Mouse (Mus musculus): ENCODE measurements around the gene Fam155a. TPM values are rescaled to one million over a fixed set of nuclear protein-coding genes. Genes with fewer than 3 reads are reported as not detected.

The Fam155a gene
- total and polyA plus RNA-seq, 3 experiments: not detected

DNA sequence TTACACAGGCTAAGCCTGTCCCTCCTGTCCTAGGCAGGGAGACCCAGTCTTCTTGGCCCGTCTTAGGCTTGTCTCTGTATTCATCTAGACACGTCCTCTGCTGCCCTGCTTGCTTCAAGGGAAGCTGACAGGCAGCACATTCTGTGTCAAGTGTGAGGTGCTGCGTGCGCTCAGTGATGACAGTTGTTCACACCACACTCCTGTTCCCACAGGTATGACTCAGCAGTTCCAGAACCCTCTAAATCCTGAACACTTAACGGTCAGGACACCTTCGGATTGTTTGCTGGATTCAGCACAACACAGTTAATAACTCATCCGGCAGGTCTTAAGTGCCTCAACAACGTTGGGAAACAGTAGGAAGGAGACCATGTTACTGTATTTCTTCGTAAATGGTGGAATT lies 532.0 kb downstream of the Fam155a start:
- H3K4me1 ChIP-seq (ENCODE audit: control insufficient read depth in 1 of 2, insufficient read depth in 2 of 2): no peaks in the 10 kb centered on the region
- no peaks in the 10 kb centered on the region for H3K27me3 ChIP-seq (replicated peaks)
- TF ChIP-seq KAT2A (IDR thresholded peaks at IDR 0.05; ENCODE audit: insufficient replicate concordance, low read length) (no peak), TBP (conservative IDR thresholded peaks at IDR 0.05; ENCODE audit: low read depth, low read length) (no peak), POLR2AphosphoS2 (IDR thresholded peaks at IDR 0.05; ENCODE audit: low read depth, low read length) (no peak), MEF2A (IDR thresholded peaks at IDR 0.05; ENCODE audit: borderline replicate concordance, low read depth, low read length) (no peak), MAZ (IDR thresholded peaks at IDR 0.05; ENCODE audit: low read depth, low read length) (no peak)
- H3K27ac ChIP-seq (ENCODE audit: insufficient read depth, low read depth): no peak overlapping the region
- no peak overlapping the region for H3K4me2 ChIP-seq (ENCODE audit: insufficient read depth, low read depth, poor library complexity, severe bottlenecking)
- dilution Hi-C loops (cut with MboI; ENCODE audit: extremely low pct_ligation_motif_present, extremely low pct_unique_long_range_greater_than_20kb, low sequenced_read_pairs) (no loop called here), in situ Hi-C loops (cut with MboI; ENCODE audit: low pct_ligation_motif_present, low pct_unique_long_range_greater_than_20kb, low sequenced_read_pairs) (loop anchor here (25.0 kb wide), 1 partner anchor 698 kb away; no protein-coding TSS in a partner anchor)
- H3K9ac ChIP-seq (ENCODE audit: insufficient read depth, low read depth): no peak overlapping the region
- DNase-seq (ENCODE audit: extremely low read depth): no peak
- no peaks in the 10 kb centered on the region for H3K36me3 ChIP-seq (replicated peaks in 1 of 2; ENCODE audit: control insufficient read depth in 1 of 2, insufficient read depth in 1 of 2, low read length in 1 of 2)
- H3K9me3 ChIP-seq (replicated peaks; ENCODE audit: low read length): peaks cover 77% of the 10 kb centered on the region
- no peaks in the 10 kb centered on the region for H3K79me2 ChIP-seq (replicated peaks; ENCODE audit: control insufficient read depth, extremely low read depth, insufficient read depth, poor library complexity, severe bottlenecking)
- no peak overlapping the region for H3K4me3 ChIP-seq (replicated peaks in 1 of 3; ENCODE audit: low read depth in 2 of 3, low read length in 2 of 3, poor library complexity in 1 of 3)

DNA sequence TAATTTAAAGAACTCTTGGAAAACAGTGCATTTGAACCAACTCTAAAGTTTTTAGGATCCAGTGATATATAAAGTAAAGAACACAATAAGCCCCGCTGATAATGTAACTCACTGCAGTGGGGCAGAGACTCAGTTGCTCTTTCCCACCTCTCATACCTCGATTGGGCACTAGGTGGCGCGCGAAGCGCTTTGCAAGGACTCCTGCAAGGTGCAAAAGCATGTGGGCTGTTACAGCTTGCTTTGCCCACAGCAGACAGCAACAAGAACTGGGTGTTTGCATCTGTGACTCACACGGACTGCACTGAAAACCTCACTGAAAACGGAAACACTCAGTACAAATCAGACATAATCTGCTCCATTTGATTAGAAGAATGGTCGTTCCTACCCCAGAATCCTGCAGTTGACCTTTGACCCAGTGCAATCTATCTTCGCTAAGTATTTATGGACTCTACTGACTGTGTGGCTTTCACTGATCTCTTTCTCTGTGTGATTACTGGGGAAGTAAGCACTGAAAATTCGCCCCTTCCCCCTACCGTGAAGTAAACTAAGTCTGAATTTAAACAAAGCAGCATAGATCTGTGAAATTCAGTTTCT lies 537.5 kb downstream of the Fam155a start:
- Histone ChIP-seq H3K27me3 (replicated peaks) (no peaks in the 10 kb centered on the region), H3K4me3 (replicated peaks in 1 of 3; ENCODE audit: low read depth in 2 of 3, low read length in 2 of 3, poor library complexity in 1 of 3) (no peak overlapping the region), H3K79me2 (replicated peaks; ENCODE audit: control insufficient read depth, extremely low read depth, insufficient read depth, poor library complexity, severe bottlenecking) (no peaks in the 10 kb centered on the region), H3K4me1 (ENCODE audit: control insufficient read depth in 1 of 2, insufficient read depth in 2 of 2) (no peaks in the 10 kb centered on the region), H3K9ac (ENCODE audit: insufficient read depth, low read depth) (no peak overlapping the region), H3K9me3 (replicated peaks; ENCODE audit: low read length) (peaks cover 76% of the 10 kb centered on the region), H3K36me3 (replicated peaks in 1 of 2; ENCODE audit: control insufficient read depth in 1 of 2, insufficient read depth in 1 of 2, low read length in 1 of 2) (no peaks in the 10 kb centered on the region), H3K4me2 (ENCODE audit: insufficient read depth, low read depth, poor library complexity, severe bottlenecking) (no peak overlapping the region), H3K27ac (ENCODE audit: insufficient read depth, low read depth) (no peak overlapping the region)
- TF ChIP-seq MEF2A (IDR thresholded peaks at IDR 0.05; ENCODE audit: borderline replicate concordance, low read depth, low read length) (no peak), RAD21 (IDR thresholded peaks at IDR 0.05; ENCODE audit: low read depth, low read length) (peak; percentile 40), EP300 (IDR thresholded peaks at IDR 0.05; ENCODE audit: low read length) (no peak), CTCF (conservative IDR thresholded peaks at IDR 0.05 in 1 of 2, IDR thresholded peaks at IDR 0.05 in 1 of 2; ENCODE audit: low read depth in 2 of 2, low read length in 2 of 2) (peak; percentile 27 to 47; a peak in 3 of 4 replicates), SMC3 (IDR thresholded peaks at IDR 0.05; ENCODE audit: low read depth, low read length) (peak; percentile 22), NRF1 (IDR thresholded peaks at IDR 0.05; ENCODE audit: low read depth, low read length) (no peak)
- dilution Hi-C loops (cut with MboI; ENCODE audit: extremely low pct_ligation_motif_present, extremely low pct_unique_long_range_greater_than_20kb, low sequenced_read_pairs): no loop called here
- no peak for DNase-seq (ENCODE audit: extremely low read depth)
- in situ Hi-C loops (cut with MboI; ENCODE audit: low pct_ligation_motif_present, low pct_unique_long_range_greater_than_20kb, low sequenced_read_pairs): loop anchor here (25.0 kb wide), 1 partner anchor 704 kb away; no protein-coding TSS in a partner anchor

DNA sequence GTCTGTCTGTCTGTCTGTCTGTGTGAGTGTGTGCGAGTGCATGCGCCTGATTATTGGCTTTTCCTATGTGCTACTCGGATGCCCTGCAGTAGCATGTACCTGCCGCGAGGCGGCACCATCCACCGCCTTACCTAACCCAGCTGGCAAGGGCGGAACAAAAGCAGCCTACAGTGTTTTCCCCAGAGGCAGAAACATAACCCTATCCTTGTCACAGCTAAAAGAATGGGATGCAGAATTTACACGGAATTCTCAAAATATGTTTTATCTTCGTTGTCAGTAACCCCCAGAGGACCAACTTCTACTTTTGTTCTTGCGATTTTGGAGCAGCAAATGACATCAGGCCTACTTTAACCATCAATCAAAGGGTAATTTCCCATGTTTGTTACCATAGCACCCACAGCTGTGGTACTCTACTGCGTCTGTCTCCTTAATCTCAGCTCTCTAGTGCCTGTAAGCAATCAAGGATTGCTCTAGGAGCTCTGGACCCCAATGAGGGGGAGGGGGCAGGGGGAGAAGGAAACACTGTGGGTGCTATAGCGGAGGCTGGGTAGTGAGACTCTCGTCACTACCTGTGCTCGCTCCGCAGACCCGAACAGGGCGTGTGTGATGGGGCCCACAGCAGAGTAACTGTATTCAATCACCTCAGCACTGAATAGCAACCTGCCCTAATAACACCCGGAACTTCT lies 543.0 kb downstream of the Fam155a start:
- H3K27ac ChIP-seq (ENCODE audit: insufficient read depth, low read depth): no peak overlapping the region
- in situ Hi-C loops (cut with MboI; ENCODE audit: low pct_ligation_motif_present, low pct_unique_long_range_greater_than_20kb, low sequenced_read_pairs) (loop anchor here (25.0 kb wide), 1 partner anchor 709 kb away; no protein-coding TSS in a partner anchor), dilution Hi-C loops (cut with MboI; ENCODE audit: extremely low pct_ligation_motif_present, extremely low pct_unique_long_range_greater_than_20kb, low sequenced_read_pairs) (no loop called here)
- no peak overlapping the region for H3K4me3 ChIP-seq (replicated peaks in 1 of 3; ENCODE audit: low read depth in 2 of 3, low read length in 2 of 3, poor library complexity in 1 of 3)
- no peaks in the 10 kb centered on the region for H3K4me1 ChIP-seq (ENCODE audit: control insufficient read depth in 1 of 2, insufficient read depth in 2 of 2)
- no peaks in the 10 kb centered on the region for H3K79me2 ChIP-seq (replicated peaks; ENCODE audit: control insufficient read depth, extremely low read depth, insufficient read depth, poor library complexity, severe bottlenecking)
- no peaks in the 10 kb centered on the region for H3K36me3 ChIP-seq (replicated peaks in 1 of 2; ENCODE audit: control insufficient read depth in 1 of 2, insufficient read depth in 1 of 2, low read length in 1 of 2)
- TF ChIP-seq MAFK (IDR thresholded peaks at IDR 0.05; ENCODE audit: insufficient replicate concordance, low read length) (no peak), RAD21 (IDR thresholded peaks at IDR 0.05; ENCODE audit: low read depth, low read length) (peak; percentile 4)
- H3K9me3 ChIP-seq (replicated peaks; ENCODE audit: low read length): peaks cover 78% of the 10 kb centered on the region
- H3K4me2 ChIP-seq (ENCODE audit: insufficient read depth, low read depth, poor library complexity, severe bottlenecking): no peak overlapping the region
- no peak for DNase-seq (ENCODE audit: extremely low read depth)
- H3K9ac ChIP-seq (ENCODE audit: insufficient read depth, low read depth): no peak overlapping the region
- H3K27me3 ChIP-seq (replicated peaks): no peaks in the 10 kb centered on the region
